Comparison of ENCODE assay signal across 27 mouse cellular contexts in genomic region chr11:113754845-113755244, GRCm38 (mm10). TPM values are rescaled to one million over a fixed set of nuclear protein-coding genes. Genes with fewer than 3 reads are reported as not detected.
DNase-seq lines count a peak whose midpoint lies in the region; ATAC-seq and TF ChIP-seq lines count a peak whose summit lies in the region.
"Had no signal": no experiment of that assay in that cellular context is flagged by ENCODE, and none has a peak within 500 bp of the region (broad histone marks: within the 10 kb centered on the region; RNA-seq: fewer than 3 reads in every experiment).

No protein-coding gene starts in this region.

- peaks cover 12% of the 10 kb centered on the region; the same call in 1 of the 2 replicates for H3K27me3 ChIP-seq in hindbrain, embryonic 10.5 days (ENCODE audit: insufficient read depth, poor library complexity, severe bottlenecking)
- no peaks in the 10 kb centered on the region for H3K27me3 ChIP-seq in hindbrain, embryonic 13.5 days
- H3K27me3 ChIP-seq in embryonic facial prominence, embryonic 12.5 days: no peaks in the 10 kb centered on the region
- no peaks in the 10 kb centered on the region for H3K27me3 ChIP-seq in limb, embryonic 11.5 days (ENCODE audit: control insufficient read depth, insufficient read depth, low read length)
- no peaks in the 10 kb centered on the region for H3K27me3 ChIP-seq in kidney, adult 2 months (replicated peaks; ENCODE audit: control insufficient read depth, insufficient read depth, low read length)
- H3K27me3 ChIP-seq: forebrain, embryonic 12.5 days; heart, embryonic 13.5 days; hindbrain, embryonic 12.5 days; limb, embryonic 12.5 days; liver, embryonic 12.5 days; midbrain, embryonic 12.5 days; Patski had no signal

- H3K4me1 ChIP-seq in hindbrain, embryonic 10.5 days (replicated peaks): peaks cover 43% of the 10 kb centered on the region
- H3K4me1 ChIP-seq in hindbrain, embryonic 13.5 days (replicated peaks): peaks cover 16% of the 10 kb centered on the region
- H3K4me1 ChIP-seq in embryonic facial prominence, embryonic 12.5 days: peaks cover 21% of the 10 kb centered on the region; the same call in 1 of the 2 replicates
- peaks cover 14% of the 10 kb centered on the region for H3K4me1 ChIP-seq in limb, embryonic 11.5 days (ENCODE audit: control insufficient read depth, insufficient read depth, low read length)
- 0 out of 2 replicates have a peak, but pooled peaks cover 3% of the 10 kb centered on the region for H3K4me1 ChIP-seq in kidney, adult 2 months (ENCODE audit: control insufficient read depth, insufficient read depth, low read length)

- H3K4me2 ChIP-seq in hindbrain, embryonic 13.5 days: no peak overlapping the region
- H3K4me2 ChIP-seq in embryonic facial prominence, embryonic 12.5 days (replicated peaks): no peak overlapping the region
- H3K4me2 ChIP-seq in limb, embryonic 11.5 days (ENCODE audit: low read depth, severe bottlenecking): no peak overlapping the region
- H3K4me2 ChIP-seq: forebrain, embryonic 12.5 days; heart, embryonic 13.5 days; hindbrain, embryonic 12.5 days; limb, embryonic 12.5 days; liver, embryonic 12.5 days; midbrain, embryonic 12.5 days had no signal

- no peak for TF ChIP-seq POLR2A in kidney, adult 2 months (IDR thresholded peaks at IDR 0.05; ENCODE audit: low read depth, low read length)

- WGBS in hindbrain, embryonic 10.5 days: 33% methylated on average over 9 of the region's 9 CpGs
- WGBS in hindbrain, embryonic 13.5 days: 46% methylated on average over 9 of the region's 9 CpGs
- 33% methylated on average over 9 of the region's 9 CpGs for WGBS in embryonic facial prominence, embryonic 12.5 days
- 19% methylated on average over 9 of the region's 9 CpGs for WGBS in limb, embryonic 11.5 days
- 84% methylated on average over 9 of the region's 9 CpGs for WGBS in kidney, adult 2 months

- no peaks in the 10 kb centered on the region for H3K36me3 ChIP-seq in hindbrain, embryonic 10.5 days
- no peaks in the 10 kb centered on the region for H3K36me3 ChIP-seq in hindbrain, embryonic 13.5 days
- H3K36me3 ChIP-seq in embryonic facial prominence, embryonic 12.5 days: no peaks in the 10 kb centered on the region
- no peaks in the 10 kb centered on the region for H3K36me3 ChIP-seq in limb, embryonic 11.5 days (ENCODE audit: control insufficient read depth, insufficient read depth, low read length)
- no peaks in the 10 kb centered on the region for H3K36me3 ChIP-seq in kidney, adult 2 months (ENCODE audit: control insufficient read depth, insufficient read depth, low read length)
- H3K36me3 ChIP-seq: forebrain, embryonic 12.5 days; heart, embryonic 13.5 days; hindbrain, embryonic 12.5 days; limb, embryonic 12.5 days; liver, embryonic 12.5 days; midbrain, embryonic 12.5 days had no signal

- no peaks in the 10 kb centered on the region for H3K9me3 ChIP-seq in hindbrain, embryonic 10.5 days
- no peaks in the 10 kb centered on the region for H3K9me3 ChIP-seq in hindbrain, embryonic 13.5 days
- no peaks in the 10 kb centered on the region for H3K9me3 ChIP-seq in embryonic facial prominence, embryonic 12.5 days
- no peaks in the 10 kb centered on the region for H3K9me3 ChIP-seq in limb, embryonic 11.5 days (ENCODE audit: control insufficient read depth, low read length)
- H3K9me3 ChIP-seq: forebrain, embryonic 12.5 days; G1E; heart, embryonic 13.5 days; hindbrain, embryonic 12.5 days; limb, embryonic 12.5 days; liver, embryonic 12.5 days; midbrain, embryonic 12.5 days had no signal

- DNase-seq in hindbrain, embryonic 10.5 days (ENCODE audit: low spot score): no peak
- peak; percentile 62 for DNase-seq in limb, embryonic 11.5 days (ENCODE audit: low spot score)
- no peak for DNase-seq in layer of hippocampus, adult 8-10 months (ENCODE audit: low spot score in 2 of 2)
- DNase-seq in thymus, postnatal 0 days (ENCODE audit: low spot score): no peak
- no peak for DNase-seq in kidney, adult 2 months
- DNase-seq: adrenal gland, adult 2 months; cerebellum, adult 2 months; cerebellum, postnatal 25 days; heart, postnatal 14 days; kidney, adult 11 months; kidney, postnatal 10 days; lung, adult 18-20 months; lung, postnatal 10 days; right cerebral cortex, postnatal 14 days; thymus, postnatal 4 days had no signal

- H3K27ac ChIP-seq in hindbrain, embryonic 10.5 days: 0 out of 2 replicates have a peak overlapping the region, but pooled peaks have one; percentile 30
- H3K27ac ChIP-seq in hindbrain, embryonic 13.5 days: no peak overlapping the region
- peak overlapping the region; percentile 50; the same call in 1 of the 2 replicates for H3K27ac ChIP-seq in embryonic facial prominence, embryonic 12.5 days
- no peak overlapping the region for H3K27ac ChIP-seq in limb, embryonic 11.5 days (replicated peaks; ENCODE audit: low read depth, low read length)
- no peak overlapping the region for H3K27ac ChIP-seq in kidney, adult 2 months (ENCODE audit: insufficient read depth, low read depth, low read length)
- H3K27ac ChIP-seq: forebrain, embryonic 12.5 days; heart, embryonic 13.5 days; hindbrain, embryonic 12.5 days; limb, embryonic 12.5 days; liver, embryonic 12.5 days; midbrain, embryonic 12.5 days had no signal

- no peak for TF ChIP-seq CTCF in kidney, adult 2 months (conservative IDR thresholded peaks at IDR 0.05; ENCODE audit: insufficient read depth, insufficient read length, low read depth, low read length)

- H3K4me3 ChIP-seq in hindbrain, embryonic 10.5 days: no peak overlapping the region
- H3K4me3 ChIP-seq in hindbrain, embryonic 13.5 days: no peak overlapping the region
- no peak overlapping the region for H3K4me3 ChIP-seq in embryonic facial prominence, embryonic 12.5 days
- no peak overlapping the region for H3K4me3 ChIP-seq in limb, embryonic 11.5 days (ENCODE audit: low read depth, low read length)
- no peak overlapping the region for H3K4me3 ChIP-seq in kidney, adult 2 months (ENCODE audit: insufficient read depth, low read depth, low read length)
- H3K4me3 ChIP-seq: forebrain, embryonic 12.5 days; heart, embryonic 13.5 days; hindbrain, embryonic 12.5 days; limb, embryonic 12.5 days; liver, embryonic 12.5 days; midbrain, embryonic 12.5 days had no signal

- no peak for ATAC-seq in hindbrain, embryonic 13.5 days (ENCODE audit: low FRiP score)
- no peak for ATAC-seq in embryonic facial prominence, embryonic 12.5 days (ENCODE audit: insufficient number of reproducible peaks, insufficient read depth, low FRiP score, low TSS enrichment)
- no peak for ATAC-seq in limb, embryonic 11.5 days (ENCODE audit: insufficient number of reproducible peaks, low FRiP score, low TSS enrichment, low read depth)
- ATAC-seq: liver, embryonic 12.5 days; Patski had no signal

- no peak overlapping the region for H3K9ac ChIP-seq in hindbrain, embryonic 13.5 days
- no peak overlapping the region for H3K9ac ChIP-seq in embryonic facial prominence, embryonic 12.5 days
- no peak overlapping the region for H3K9ac ChIP-seq in limb, embryonic 11.5 days (ENCODE audit: low read length)
- H3K9ac ChIP-seq: forebrain, embryonic 12.5 days; heart, embryonic 13.5 days; hindbrain, embryonic 12.5 days; limb, embryonic 12.5 days; liver, embryonic 12.5 days; midbrain, embryonic 12.5 days had no signal

RNA-seq across cellular contexts. Expression of gene Cdc42ep4, which starts 3.2 kb away (rescaled TPM):
- 114 and 120 TPM in 2 replicates for polyA plus RNA-seq in hindbrain, embryonic 10.5 days (2016; fragmentation: Nextera tagmentation; extraction: Ambion mirVana)
- polyA plus RNA-seq in hindbrain, embryonic 13.5 days (2015; fragmentation: Nextera tagmentation; extraction: Ambion mirVana): 73.0 and 73.7 TPM in 2 replicates
- polyA plus RNA-seq in embryonic facial prominence, embryonic 12.5 days (2016; fragmentation: Nextera tagmentation; extraction: Ambion mirVana): 116 and 118 TPM in 2 replicates
- 74.3 and 75.4 TPM in 2 replicates for polyA plus RNA-seq in limb, embryonic 11.5 days (2014; fragmentation: Nextera tagmentation; extraction: Ambion mirVana)
- total RNA-seq in layer of hippocampus, adult 8-10 months (2022): 10 to 100 TPM; 32.4 to 41.1 (median 37.3) TPM
- polyA plus RNA-seq in thymus, postnatal 0 days (2015; fragmentation: Nextera tagmentation; extraction: Ambion mirVana): 37.0 and 38.7 TPM in 2 replicates
- 18.0 and 18.2 TPM in 2 replicates for polyA plus RNA-seq in kidney, adult 2 months (2012; rRNA removed)

RNA-seq across cellular contexts. Expression of gene Cpsf4l, which starts 45.0 kb away (rescaled TPM):
- polyA plus RNA-seq in hindbrain, embryonic 10.5 days (2016; fragmentation: Nextera tagmentation; extraction: Ambion mirVana): 0.47 and 1.1 TPM in 2 replicates
- polyA plus RNA-seq in hindbrain, embryonic 13.5 days (2015; fragmentation: Nextera tagmentation; extraction: Ambion mirVana): 0.48 and 0.52 TPM in 2 replicates
- 0.37 TPM in 1 of 2 replicates, not detected in the other for polyA plus RNA-seq in embryonic facial prominence, embryonic 12.5 days (2016; fragmentation: Nextera tagmentation; extraction: Ambion mirVana)
- 0.51 and 0.54 TPM in 2 replicates for polyA plus RNA-seq in limb, embryonic 11.5 days (2014; fragmentation: Nextera tagmentation; extraction: Ambion mirVana)
- under 1 TPM in 1 of 4 experiments, not detected in 3; 0.68 TPM for total RNA-seq in layer of hippocampus, adult 8-10 months (2022)
- polyA plus RNA-seq in thymus, postnatal 0 days (2015; fragmentation: Nextera tagmentation; extraction: Ambion mirVana): 38.4 and 45.2 TPM in 2 replicates
- 8.9 and 9.0 TPM in 2 replicates for polyA plus RNA-seq in kidney, adult 2 months (2012; rRNA removed)
- total RNA-seq: G1E; gastrocnemius, adult 8-10 months; layer of hippocampus, postnatal 14 days had no signal
- polyA plus RNA-seq: adrenal gland, adult 2 months; G1E had no signal

Comparison
In these comparisons a context has a peak if more than half of its experiments do, and no peak if none do; other contexts are left out.
1. H3K27ac ChIP-seq: peak in hindbrain, embryonic 10.5 days (single experiment) and embryonic facial prominence, embryonic 12.5 days (single experiment); none in hindbrain, embryonic 13.5 days (single experiment), limb, embryonic 11.5 days (single experiment) and kidney, adult 2 months (single experiment).